Mouse (Mus musculus): ENCODE results near the gene Aqp7. TPM values are rescaled to one million over a fixed set of nuclear protein-coding genes. Genes with fewer than 3 reads are reported as not detected.
"Not testable (repeated sequence)": the region's sequence is repeated elsewhere in the genome, so short reads cannot be mapped to it uniquely, and the experiment has no call there.

The Aqp7 gene
- total RNA-seq (2021) = 10 to 100 TPM in 1 of 2 experiments, 1 to 10 TPM in 1; 8.2 to 10.5 TPM
- long read RNA-seq, experiment 1, transcript Aqp7-201 (8 exons, 2,527 nt) = major isoform, 7 of 12 reads
- long read RNA-seq, experiment 1, partial matches to known transcripts = 0 of 12 reads
- long read RNA-seq, experiment 1, other reads (novel, unspliced or antisense) = 5 of 12 reads
- long read RNA-seq, experiment 2, transcript Aqp7-201 (8 exons, 2,527 nt) = major isoform, 10 of 14 reads
- long read RNA-seq, experiment 2, partial matches to known transcripts = 0 of 14 reads
- long read RNA-seq, experiment 2, other reads (novel, unspliced or antisense) = 4 of 14 reads

DNA sequence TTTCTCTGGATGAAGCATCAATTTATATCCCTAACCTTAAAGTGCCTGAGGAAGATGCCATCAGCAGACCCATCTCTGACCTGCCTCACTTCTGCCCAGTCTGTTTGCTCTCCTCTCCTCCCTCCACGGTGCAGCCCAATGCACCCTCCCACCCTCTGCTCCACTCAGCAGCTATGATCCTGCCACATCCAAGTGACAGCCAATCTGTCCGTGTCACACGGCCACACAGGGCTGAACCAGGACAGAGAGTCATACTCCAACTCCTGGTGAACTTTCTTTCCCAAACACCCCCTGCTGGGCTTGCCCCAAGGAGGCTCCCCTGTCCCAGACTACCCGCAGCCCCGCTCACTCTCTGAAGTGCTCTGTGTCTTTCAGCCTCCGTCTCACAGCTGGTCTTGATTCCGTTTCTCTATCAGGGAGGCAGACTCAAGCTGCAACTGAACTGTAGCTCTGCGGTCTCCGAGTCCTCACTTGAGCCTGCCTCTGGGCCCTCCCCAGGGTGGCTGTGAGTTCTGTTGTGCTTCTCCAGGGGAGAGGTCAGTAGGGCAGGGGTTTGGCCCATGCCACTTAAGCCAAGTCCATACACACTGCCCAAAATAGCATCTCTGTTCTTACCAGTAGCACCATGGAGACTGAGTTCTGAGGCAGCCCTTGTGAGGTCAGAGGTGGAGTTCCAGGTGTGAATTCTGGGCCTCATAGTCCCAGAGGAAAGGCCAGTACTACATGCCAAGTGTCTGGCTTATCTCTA lies at the start of gene Aqp7:
TSS of gene Aqp7 (minus strand) at position 616 of the 748 bp plus-strand sequence.
- no peak for DNase-seq (ENCODE audit: low spot score in 2 of 2)

DNA sequence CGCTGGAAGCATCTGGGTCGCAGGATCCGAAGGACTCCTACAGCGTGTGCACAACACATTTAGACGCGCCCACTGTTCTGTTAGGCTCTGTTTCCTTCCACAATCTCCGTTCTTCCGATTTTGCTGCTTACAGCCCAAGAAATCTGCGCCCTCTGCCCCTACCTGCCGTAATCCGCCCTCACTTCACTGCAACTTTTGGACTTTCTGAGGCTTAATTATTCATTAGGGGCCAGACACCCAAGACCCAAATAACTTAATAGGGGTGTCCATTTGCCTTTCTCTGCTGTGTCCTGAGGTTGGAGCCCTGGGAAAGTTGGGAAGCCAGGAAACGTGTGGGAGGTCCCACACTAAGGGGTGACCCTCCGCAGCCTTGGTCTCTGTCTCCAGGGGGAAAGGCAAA lies 49.4 kb upstream of the Aqp7 start:
- DNase-seq (ENCODE audit: low spot score in 2 of 2) = no peak

GRCm38 (mm10) chr4:41096794-41097193 lies 48.9 kb upstream of the Aqp7 start:
- DNase-seq (ENCODE audit: low spot score in 2 of 2) = peak in 1 of 2 experiments; percentile 6

DNA sequence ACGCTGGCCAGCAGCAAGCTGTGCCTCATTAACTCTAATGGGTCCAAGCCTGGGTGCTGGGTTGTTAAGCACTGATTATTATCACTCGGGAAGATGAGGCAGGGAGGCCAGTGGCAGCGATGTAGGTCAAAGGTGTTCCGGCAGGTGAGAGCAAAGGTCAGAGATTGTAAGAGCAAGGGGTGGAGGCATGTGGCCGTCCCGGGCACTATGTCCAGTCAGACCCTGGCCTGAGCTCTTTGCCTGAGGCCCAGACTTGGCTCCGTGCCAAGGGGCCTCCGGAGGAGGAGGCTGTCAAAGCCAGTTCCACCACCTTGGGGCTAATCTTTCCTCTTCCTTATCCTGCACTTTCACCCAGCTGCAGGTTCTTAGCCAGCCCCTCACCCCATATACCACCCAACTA lies 48.2 kb upstream of the Aqp7 start:
- peak in 1 of 2 experiments; percentile 13 for DNase-seq (ENCODE audit: low spot score in 2 of 2)

DNA sequence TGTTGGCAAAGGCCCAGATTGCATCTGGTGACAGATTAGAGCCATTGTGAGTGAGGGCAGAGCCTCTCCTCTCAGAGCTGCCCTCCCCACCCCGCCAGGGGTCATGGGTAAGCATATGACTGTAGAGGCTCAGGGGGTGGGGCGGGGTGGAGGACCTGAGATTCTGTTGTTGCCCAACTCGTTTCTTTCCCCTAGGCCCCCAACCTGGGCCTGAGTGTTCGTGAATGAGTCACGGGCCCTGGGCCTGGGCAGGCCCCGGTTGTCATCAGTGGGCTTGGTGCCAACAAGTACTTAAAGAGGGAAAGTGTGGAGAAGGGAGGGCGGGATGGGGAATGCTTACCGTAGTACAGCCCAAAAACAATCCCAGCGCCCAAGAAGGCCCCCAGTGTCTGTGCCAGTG lies 46.4 kb upstream of the Aqp7 start:
- DNase-seq (ENCODE audit: low spot score in 2 of 2) = no peak

- DNase-seq (ENCODE audit: low spot score in 2 of 2) = no peak
These were observed 45.0 kb upstream of the Aqp7 start for GRCm38 (mm10) chr4:41092958-41093357.

- no peak for DNase-seq (ENCODE audit: low spot score in 2 of 2)
These were observed 43.5 kb upstream of the Aqp7 start for GRCm38 (mm10) chr4:41091391-41091790.

- DNase-seq (ENCODE audit: low spot score in 2 of 2) = no peak
These were observed 41.8 kb upstream of the Aqp7 start for GRCm38 (mm10) chr4:41089705-41090104.

DNA sequence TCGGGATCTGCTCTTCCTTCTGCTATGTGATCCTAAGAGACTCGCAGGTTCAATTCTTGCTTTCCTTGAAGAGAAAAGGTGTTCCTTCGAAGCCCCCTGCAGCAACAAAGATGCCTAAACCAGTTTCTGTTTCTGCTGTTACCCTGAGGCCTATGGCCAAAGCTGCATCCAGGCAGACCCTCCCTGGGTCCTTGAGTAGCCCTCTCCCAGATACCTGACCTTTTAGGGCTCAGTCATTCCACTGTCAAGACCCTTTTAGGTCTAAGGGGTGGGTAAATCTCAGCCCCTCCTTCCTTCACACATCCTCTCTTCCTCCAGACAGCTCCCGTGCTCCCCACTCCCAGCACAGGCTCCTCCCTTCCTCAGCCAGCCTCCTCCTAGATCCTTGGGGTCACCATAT lies 41.2 kb upstream of the Aqp7 start:
- no peak for DNase-seq (ENCODE audit: low spot score in 2 of 2)

- no peak for DNase-seq (ENCODE audit: low spot score in 2 of 2)
These were observed 39.7 kb upstream of the Aqp7 start for GRCm38 (mm10) chr4:41087459-41088298.

DNA sequence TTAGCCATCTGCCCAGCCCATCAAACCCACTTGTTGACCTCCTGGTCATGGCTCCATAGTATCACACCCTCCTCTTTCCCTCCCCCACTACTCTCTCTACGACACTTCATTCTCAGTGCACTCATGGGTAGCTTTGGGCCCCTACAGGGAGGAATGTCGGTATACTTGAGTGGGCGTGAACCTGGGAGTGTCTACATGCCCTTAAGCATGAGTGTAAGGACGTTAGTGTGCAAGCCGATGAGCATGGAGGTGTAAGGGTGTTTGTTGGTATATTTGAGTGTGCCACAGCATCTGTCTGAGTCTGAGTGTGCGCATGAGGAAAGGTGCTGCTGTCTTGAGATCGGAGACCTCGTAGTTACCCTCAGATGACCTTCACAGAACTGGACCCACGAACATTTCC lies 39.0 kb upstream of the Aqp7 start:
- DNase-seq (ENCODE audit: low spot score in 2 of 2) = no peak

- DNase-seq (ENCODE audit: low spot score in 2 of 2) = no peak
These were observed 36.9 kb upstream of the Aqp7 start for GRCm38 (mm10) chr4:41084819-41085218.

- DNase-seq (ENCODE audit: low spot score in 2 of 2) = not testable (repeated sequence)
These were observed 34.9 kb upstream of the Aqp7 start for GRCm38 (mm10) chr4:41082803-41083202.

DNA sequence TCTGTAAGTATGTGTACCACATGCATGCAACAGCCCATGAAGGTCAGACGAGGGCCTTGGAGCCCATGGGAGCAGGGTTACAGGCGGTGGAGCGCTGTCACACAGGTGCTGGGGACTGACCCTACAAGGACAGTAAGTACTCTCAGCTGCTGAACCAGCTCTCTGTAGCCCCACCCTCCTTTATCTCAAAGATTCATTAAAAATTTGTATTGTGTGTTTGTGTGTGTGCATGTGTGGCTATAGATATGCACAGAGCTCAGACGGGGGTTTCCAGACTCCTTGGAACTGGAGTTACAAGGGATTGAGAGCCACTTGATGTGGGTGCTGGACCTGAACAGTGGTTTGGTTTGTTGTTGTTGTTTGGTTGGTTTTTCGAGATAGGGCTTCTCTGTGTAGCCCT lies 33.8 kb upstream of the Aqp7 start:
- no peak for DNase-seq (ENCODE audit: low spot score in 2 of 2)

DNA sequence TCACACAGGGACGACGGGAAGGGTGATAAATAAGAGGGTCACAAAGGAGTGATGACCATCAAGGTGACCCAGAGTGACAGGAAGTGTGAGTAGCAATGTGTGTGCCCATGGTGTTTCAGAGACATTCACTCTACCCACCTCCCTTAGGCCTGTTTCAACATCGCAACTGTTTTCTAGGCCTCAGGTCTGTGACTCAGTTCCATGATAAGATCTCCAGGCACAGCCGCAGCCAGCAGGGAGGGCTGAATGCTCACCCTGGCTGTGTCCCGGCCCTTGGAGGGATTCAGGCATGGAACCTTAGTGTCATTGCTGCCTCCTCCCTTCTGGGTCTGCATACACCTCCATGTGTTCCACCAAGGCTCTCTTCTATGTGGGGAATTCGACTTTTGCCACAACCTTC lies 30.8 kb upstream of the Aqp7 start:
- DNase-seq (ENCODE audit: low spot score in 2 of 2) = no peak

GRCm38 (mm10) chr4:41074461-41074860 lies 26.5 kb upstream of the Aqp7 start:
- DNase-seq (ENCODE audit: low spot score in 2 of 2) = no peak

DNA sequence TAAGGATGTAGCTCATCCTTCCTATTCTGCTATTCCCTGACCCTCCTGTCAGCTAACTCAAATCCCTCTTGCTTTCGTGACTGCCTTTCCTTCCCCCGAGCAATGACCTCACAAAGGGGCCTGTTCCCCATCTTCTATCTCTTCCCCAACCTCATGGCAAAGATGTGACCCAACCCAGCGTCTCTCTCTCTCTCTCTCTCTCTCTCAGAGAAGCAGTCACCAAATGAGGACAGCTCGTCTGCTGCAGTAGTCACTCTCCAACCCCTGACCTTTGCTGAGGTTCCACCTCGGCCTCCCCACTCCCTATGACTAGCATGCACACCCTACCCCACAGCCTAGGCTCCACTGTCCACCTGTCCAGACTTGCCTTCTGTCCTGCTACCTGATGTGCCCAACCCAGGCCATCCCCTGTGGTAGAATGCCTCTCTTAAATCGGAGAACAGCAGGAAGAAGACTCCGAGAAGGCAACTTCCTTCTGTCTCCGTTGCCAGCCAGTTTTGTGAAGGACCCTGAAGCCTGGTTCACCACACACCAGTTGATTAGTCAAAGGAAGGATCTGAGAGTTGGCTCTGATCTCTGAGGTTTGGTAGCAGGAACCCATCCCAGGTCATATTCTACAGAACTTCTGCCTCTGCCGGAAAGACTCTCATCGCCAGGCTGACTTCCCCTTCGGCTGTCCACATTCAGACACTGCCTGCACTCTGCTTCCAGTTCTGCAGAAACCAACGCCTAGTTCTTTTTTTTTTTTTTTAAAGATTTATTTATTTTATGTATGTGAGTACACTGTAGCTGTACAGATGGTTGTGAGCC lies 25.3 kb upstream of the Aqp7 start:
- no peak for DNase-seq (ENCODE audit: low spot score in 2 of 2)

DNA sequence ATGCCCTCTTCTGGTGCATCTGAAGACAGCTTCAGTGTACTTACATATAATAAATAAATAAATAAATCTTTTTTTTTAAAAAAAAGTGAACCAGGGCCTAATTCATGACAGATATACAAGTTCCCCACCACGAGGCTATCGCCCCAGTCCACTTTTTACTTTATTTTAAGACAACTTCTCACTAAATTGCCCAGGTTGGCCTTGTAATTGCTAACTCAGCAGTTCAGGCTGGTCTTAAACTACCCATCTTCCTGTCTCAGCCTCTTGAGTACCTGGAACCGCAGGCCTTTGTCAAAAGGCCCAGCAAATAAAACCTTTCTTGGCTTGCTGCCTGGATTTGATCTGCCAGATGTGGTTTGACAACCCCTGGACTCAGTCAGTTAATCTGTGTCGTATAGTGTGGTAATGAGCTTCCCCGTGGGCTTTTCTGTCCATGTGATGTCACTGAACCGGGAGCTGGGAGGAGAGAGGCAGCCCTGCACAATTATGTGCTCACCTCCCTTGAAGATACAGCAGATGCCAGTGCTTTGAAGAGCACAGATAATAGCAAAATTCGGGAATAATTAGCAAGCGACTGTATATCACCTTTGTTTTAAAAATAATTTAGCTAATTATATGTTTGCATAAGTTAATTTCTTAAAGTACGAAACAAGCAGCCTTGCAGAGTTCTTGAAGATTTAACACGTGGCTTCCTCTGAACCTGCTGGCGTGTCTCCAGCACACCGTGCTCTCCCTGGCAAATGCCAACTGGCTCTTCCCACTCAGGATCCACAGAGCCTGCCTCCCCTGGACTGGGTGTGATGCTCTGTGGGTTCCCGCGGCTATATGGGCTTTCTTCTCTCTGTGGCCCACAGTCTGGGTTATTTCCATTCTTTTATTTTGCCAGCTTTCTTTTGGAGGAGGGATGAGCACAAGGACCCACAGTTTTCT lies 23.8 kb upstream of the Aqp7 start:
- no peak for DNase-seq (ENCODE audit: low spot score in 2 of 2)

DNA sequence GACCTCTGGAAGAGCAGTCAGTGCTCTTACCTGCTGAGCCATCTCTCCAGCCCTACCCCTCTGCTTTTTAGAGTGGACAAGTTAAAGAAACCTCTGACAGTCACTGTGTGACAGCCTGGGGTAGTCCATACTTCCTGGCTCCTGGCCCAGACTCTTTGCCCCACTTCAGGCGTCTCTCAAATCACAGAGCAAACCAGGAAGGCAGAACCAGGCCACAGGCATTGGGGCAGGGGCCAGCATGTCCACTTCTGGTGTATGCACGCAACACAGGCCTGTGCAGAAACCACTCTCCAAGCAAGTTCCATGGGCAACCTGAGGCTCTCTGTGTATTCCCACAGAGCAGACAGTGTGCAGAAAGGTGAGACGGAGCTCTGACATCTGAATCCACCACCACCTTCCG lies 17.3 kb upstream of the Aqp7 start:
- DNase-seq (ENCODE audit: low spot score in 2 of 2) = no peak
